Mouse (Mus musculus): ENCODE measurements at regions not wholly inside any gene's neighbourhood (a gene's known extent, or its start where the extent isn't known, plus 50 kb on each side); places are given as distances from the start of the nearest gene placed in this dataset.

GRCm38 (mm10) chr5:102417642-102418041 lies 63.5 kb upstream of the Arhgap24 start:
- TF ChIP-seq CTCF (IDR thresholded peaks at IDR 0.05; ENCODE audit: low read depth, low read length) (no peak), POLR2AphosphoS5 (IDR thresholded peaks at IDR 0.05; ENCODE audit: insufficient replicate concordance, low read depth, low read length) (no peak), TAL1 (conservative IDR thresholded peaks at IDR 0.05; ENCODE audit: low read depth, low read length) (no peak), GATA1 (IDR thresholded peaks at IDR 0.05; ENCODE audit: borderline replicate concordance, low read length) (no peak)

Measured in G1E (cell line).